Mouse (Mus musculus): ENCODE measurements at regions not wholly inside any gene's neighbourhood (a gene's known extent, or its start where the extent isn't known, plus 50 kb on each side); places are given as distances from the start of the nearest gene placed in this dataset.

DNA sequence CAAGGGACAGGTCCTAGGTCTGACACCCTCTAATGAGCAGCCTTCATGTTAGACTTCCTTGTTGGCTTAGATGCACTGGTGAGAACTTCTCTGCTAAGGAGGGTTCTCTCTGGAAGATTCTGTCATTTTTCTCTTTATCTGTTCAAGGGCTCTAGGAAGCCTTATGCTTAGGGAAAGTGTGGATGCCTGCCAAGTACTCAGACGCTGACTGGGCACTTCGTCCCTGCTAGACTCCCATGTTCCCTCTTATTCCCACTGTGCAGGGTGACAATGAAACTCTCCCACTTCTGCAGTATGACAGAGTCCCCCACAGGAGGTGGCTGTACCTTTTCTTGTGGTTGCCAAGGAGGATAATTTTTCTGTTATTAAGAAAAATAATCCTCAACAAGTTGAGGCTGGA lies 470.8 kb downstream of the Gm10295 start:
- TF ChIP-seq POLR2A (IDR thresholded peaks at IDR 0.05; ENCODE audit: insufficient read depth, low read depth, low read length) (no peak), CTCF (IDR thresholded peaks at IDR 0.05; ENCODE audit: insufficient read depth, low read depth, low read length) (no peak)
